8 mouse cellular contexts compared by ENCODE assay signal in genomic region chr5:130257303-130257702, GRCm38 (mm10). TPM values are rescaled to one million over a fixed set of nuclear protein-coding genes. Genes with fewer than 3 reads are reported as not detected.
DNase-seq lines count a peak whose midpoint lies in the region; ATAC-seq and TF ChIP-seq lines count a peak whose summit lies in the region.

No protein-coding gene starts in this region.

- peak overlapping the region; percentile 57 for H3K4me3 ChIP-seq in kidney, postnatal 0 days (replicated peaks; ENCODE audit: low read depth, low read length)
- peak overlapping the region; percentile 60 for H3K4me3 ChIP-seq in hindbrain, embryonic 14.5 days (replicated peaks; ENCODE audit: low read length)
- peak overlapping the region; percentile 72 for H3K4me3 ChIP-seq in midbrain, embryonic 16.5 days (ENCODE audit: low read depth, low read length)

- no peaks in the 10 kb centered on the region for H3K9me3 ChIP-seq in kidney, postnatal 0 days (replicated peaks; ENCODE audit: low read length)
- no peaks in the 10 kb centered on the region for H3K9me3 ChIP-seq in hindbrain, embryonic 14.5 days (ENCODE audit: control insufficient read depth, low read length)
- no peaks in the 10 kb centered on the region for H3K9me3 ChIP-seq in midbrain, embryonic 16.5 days (replicated peaks; ENCODE audit: control insufficient read depth, low read length, poor library complexity, severe bottlenecking)

- ATAC-seq in kidney, postnatal 0 days (replicated peaks; ENCODE audit: low FRiP score, low read depth), result no peak
- ATAC-seq in hindbrain, embryonic 14.5 days (ENCODE audit: low FRiP score), result no peak
- 0 out of 2 replicates have a peak, but pooled peaks have one; percentile 25 for ATAC-seq in midbrain, embryonic 16.5 days

- no peak for TF ChIP-seq CTCF in kidney, postnatal 0 days (IDR thresholded peaks at IDR 0.05; ENCODE audit: low read depth)

- no peaks in the 10 kb centered on the region for H3K27me3 ChIP-seq in kidney, postnatal 0 days (ENCODE audit: insufficient read depth, low read length)
- no peaks in the 10 kb centered on the region for H3K27me3 ChIP-seq in hindbrain, embryonic 14.5 days (ENCODE audit: control insufficient read depth, insufficient read depth, low read length)
- H3K27me3 ChIP-seq in midbrain, embryonic 16.5 days (ENCODE audit: control insufficient read depth, insufficient read depth, low read depth, low read length), result no peaks in the 10 kb centered on the region

- H3K9ac ChIP-seq in kidney, postnatal 0 days (ENCODE audit: low read depth, low read length), result peak overlapping the region; percentile 73
- peak overlapping the region; percentile 72 for H3K9ac ChIP-seq in hindbrain, embryonic 14.5 days
- peak overlapping the region; percentile 79 for H3K9ac ChIP-seq in midbrain, embryonic 16.5 days (ENCODE audit: low read depth, low read length)

- peak overlapping the region; percentile 55 for H3K4me2 ChIP-seq in kidney, postnatal 0 days (ENCODE audit: low read length)
- peak overlapping the region; percentile 62 for H3K4me2 ChIP-seq in hindbrain, embryonic 14.5 days (replicated peaks)
- peak overlapping the region; percentile 85 for H3K4me2 ChIP-seq in midbrain, embryonic 16.5 days (ENCODE audit: low read length)

- DNase-seq in kidney, postnatal 0 days (ENCODE audit: low spot score), result no peak
- DNase-seq in kidney, adult 18-20 months, result no peak
- DNase-seq in cerebellum, adult 9-11 months, result peak; percentile 50
- no peak for DNase-seq in hindbrain, embryonic 14.5 days (ENCODE audit: low spot score)
- DNase-seq in layer of hippocampus, postnatal 25 days (ENCODE audit: extremely low spot score in 1 of 2, low spot score in 1 of 2), result no peak
- no peak for DNase-seq in left cerebral cortex, adult 18-20 months (ENCODE audit: low spot score in 2 of 2)
- no peak for DNase-seq in right cerebral cortex, postnatal 14 days

- WGBS in kidney, postnatal 0 days, result 5% methylated on average over 8 of the region's 8 CpGs
- 12% methylated on average over 8 of the region's 8 CpGs for WGBS in hindbrain, embryonic 14.5 days
- 11% methylated on average over 8 of the region's 8 CpGs for WGBS in midbrain, embryonic 16.5 days

- peaks cover 3% of the 10 kb centered on the region; the same call in 1 of the 2 replicates for H3K36me3 ChIP-seq in kidney, postnatal 0 days (ENCODE audit: insufficient read depth, low read length)
- peaks cover 22% of the 10 kb centered on the region for H3K36me3 ChIP-seq in hindbrain, embryonic 14.5 days (replicated peaks; ENCODE audit: control insufficient read depth, insufficient read depth)
- H3K36me3 ChIP-seq in midbrain, embryonic 16.5 days (ENCODE audit: control insufficient read depth, insufficient read depth, low read length), result 0 out of 2 replicates have a peak, but pooled peaks cover 2% of the 10 kb centered on the region

- peak overlapping the region; percentile 87 for H3K27ac ChIP-seq in kidney, postnatal 0 days
- H3K27ac ChIP-seq in hindbrain, embryonic 14.5 days, result peak overlapping the region; percentile 71
- H3K27ac ChIP-seq in midbrain, embryonic 16.5 days (ENCODE audit: low read length), result peak overlapping the region; percentile 80

- no peaks in the 10 kb centered on the region for H3K4me1 ChIP-seq in kidney, postnatal 0 days (replicated peaks; ENCODE audit: insufficient read depth, low read length)
- peaks cover 23% of the 10 kb centered on the region for H3K4me1 ChIP-seq in hindbrain, embryonic 14.5 days (replicated peaks; ENCODE audit: control insufficient read depth, insufficient read depth, low read length)
- peaks cover 22% of the 10 kb centered on the region for H3K4me1 ChIP-seq in midbrain, embryonic 16.5 days (ENCODE audit: control insufficient read depth, insufficient read depth, low read length)

RNA-seq across cellular contexts. Expression of gene Tyw1, which starts 1.9 kb away (rescaled TPM):
- polyA plus RNA-seq in kidney, postnatal 0 days (2015; fragmentation: Nextera tagmentation; extraction: Ambion mirVana), result 20.8 and 24.6 TPM in 2 replicates
- polyA plus RNA-seq in hindbrain, embryonic 14.5 days (2014; fragmentation: Nextera tagmentation; extraction: Ambion mirVana), result 20.8 and 27.2 TPM in 2 replicates
- 20.2 and 23.0 TPM in 2 replicates for polyA plus RNA-seq in midbrain, embryonic 16.5 days (2015; fragmentation: Nextera tagmentation; extraction: Ambion mirVana)
- total RNA-seq in layer of hippocampus, postnatal 25 days (2021), result 10 to 100 TPM; 14.4 to 18.6 TPM
- 10 to 100 TPM; 14.0 to 15.0 TPM for total RNA-seq in left cerebral cortex, adult 18-20 months (2021)

RNA-seq across cellular contexts. Expression of gene Sbds, which starts 2.0 kb away (rescaled TPM):
- polyA plus RNA-seq in kidney, postnatal 0 days (2015; fragmentation: Nextera tagmentation; extraction: Ambion mirVana), result 78.5 and 78.6 TPM in 2 replicates
- polyA plus RNA-seq in hindbrain, embryonic 14.5 days (2014; fragmentation: Nextera tagmentation; extraction: Ambion mirVana), result 48.2 and 49.9 TPM in 2 replicates
- 52.9 and 54.6 TPM in 2 replicates for polyA plus RNA-seq in midbrain, embryonic 16.5 days (2015; fragmentation: Nextera tagmentation; extraction: Ambion mirVana)
- total RNA-seq in layer of hippocampus, postnatal 25 days (2021), result 10 to 100 TPM; 68.9 to 81.5 TPM
- total RNA-seq in left cerebral cortex, adult 18-20 months (2021), result 10 to 100 TPM; 83.8 to 90.3 TPM

RNA-seq across cellular contexts. Expression of gene Tmem248, which starts 40.4 kb away (rescaled TPM):
- 33.6 and 41.1 TPM in 2 replicates for polyA plus RNA-seq in kidney, postnatal 0 days (2015; fragmentation: Nextera tagmentation; extraction: Ambion mirVana)
- 31.3 and 36.5 TPM in 2 replicates for polyA plus RNA-seq in hindbrain, embryonic 14.5 days (2014; fragmentation: Nextera tagmentation; extraction: Ambion mirVana)
- polyA plus RNA-seq in midbrain, embryonic 16.5 days (2015; fragmentation: Nextera tagmentation; extraction: Ambion mirVana), result 24.6 and 25.6 TPM in 2 replicates
- total RNA-seq in layer of hippocampus, postnatal 25 days (2021), result 10 to 100 TPM; 35.2 to 43.5 TPM
- total RNA-seq in left cerebral cortex, adult 18-20 months (2021), result 10 to 100 TPM; 43.8 to 48.4 TPM
